Mouse (Mus musculus) midbrain, embryonic 12.5 days (tissue): ENCODE results near the gene Lysmd2. TPM values are rescaled to one million over a fixed set of nuclear protein-coding genes. Genes with fewer than 3 reads are reported as not detected.

Experiments
- ATAC-seq: fragments of 200-750 bp; cut with Nextera tagmentation; 2 replicates; pipeline ENCODE4 v1.8.0; 2017; ENCODE audit warnings: low read depth, moderate TSS enrichment, moderate library complexity; ENCODE audit not compliant: low FRiP score
- H3K27ac ChIP-seq: fragments of 300-500 bp; sonication (generic); replicated peaks from 2 replicates; pipeline ENCODE4 v1.5.1; 2016; ENCODE audit warnings: mild to moderate bottlenecking
- H3K27me3 ChIP-seq: fragments of 300-500 bp; sonication (generic); 2 replicates; pipeline ENCODE4 v1.6.1; 2016; ENCODE audit warnings: mild to moderate bottlenecking
- H3K36me3 ChIP-seq: fragments of 300-500 bp; sonication (generic); 2 replicates; pipeline ENCODE4 v1.6.1; 2016
- H3K4me1 ChIP-seq: fragments of 300-500 bp; sonication (generic); 2 replicates; pipeline ENCODE4 v1.6.1; 2016
- H3K4me2 ChIP-seq: fragments of 300-500 bp; sonication (generic); replicated peaks from 2 replicates; pipeline ENCODE4 v1.6.1; 2016; ENCODE audit warnings: mild to moderate bottlenecking, moderate library complexity
- H3K4me3 ChIP-seq: fragments of 300-500 bp; sonication (generic); 2 replicates; pipeline ENCODE4 v1.5.1; 2016; ENCODE audit warnings: mild to moderate bottlenecking
- H3K9ac ChIP-seq: fragments of 300-500 bp; sonication (generic); replicated peaks from 2 replicates; pipeline ENCODE4 v1.6.1; 2016; ENCODE audit warnings: mild to moderate bottlenecking, moderate library complexity
- H3K9me3 ChIP-seq: fragments of 300-500 bp; sonication (generic); 2 replicates; pipeline ENCODE4 v1.6.1; 2016; ENCODE audit warnings: mild to moderate bottlenecking
- WGBS: fragments of 180-500 bp; shearing (Covaris S2); methylation state at CpG from one replicate; pipeline ENCODE4 v1.1.7; 2016; 5-methylcytosine and 5-hydroxymethylcytosine counted together
- polyA plus RNA-seq: library from polyadenylated mRNA; unstranded; fragments of >200 nt; fragmentation: Nextera tagmentation; extraction: Ambion mirVana; gene quantifications from 2 replicates; pipeline ENCODE4 v1.2.1, GENCODE M21; 2016

The Lysmd2 gene
- 12.9 and 14.5 TPM in 2 replicates for polyA plus RNA-seq

DNA sequence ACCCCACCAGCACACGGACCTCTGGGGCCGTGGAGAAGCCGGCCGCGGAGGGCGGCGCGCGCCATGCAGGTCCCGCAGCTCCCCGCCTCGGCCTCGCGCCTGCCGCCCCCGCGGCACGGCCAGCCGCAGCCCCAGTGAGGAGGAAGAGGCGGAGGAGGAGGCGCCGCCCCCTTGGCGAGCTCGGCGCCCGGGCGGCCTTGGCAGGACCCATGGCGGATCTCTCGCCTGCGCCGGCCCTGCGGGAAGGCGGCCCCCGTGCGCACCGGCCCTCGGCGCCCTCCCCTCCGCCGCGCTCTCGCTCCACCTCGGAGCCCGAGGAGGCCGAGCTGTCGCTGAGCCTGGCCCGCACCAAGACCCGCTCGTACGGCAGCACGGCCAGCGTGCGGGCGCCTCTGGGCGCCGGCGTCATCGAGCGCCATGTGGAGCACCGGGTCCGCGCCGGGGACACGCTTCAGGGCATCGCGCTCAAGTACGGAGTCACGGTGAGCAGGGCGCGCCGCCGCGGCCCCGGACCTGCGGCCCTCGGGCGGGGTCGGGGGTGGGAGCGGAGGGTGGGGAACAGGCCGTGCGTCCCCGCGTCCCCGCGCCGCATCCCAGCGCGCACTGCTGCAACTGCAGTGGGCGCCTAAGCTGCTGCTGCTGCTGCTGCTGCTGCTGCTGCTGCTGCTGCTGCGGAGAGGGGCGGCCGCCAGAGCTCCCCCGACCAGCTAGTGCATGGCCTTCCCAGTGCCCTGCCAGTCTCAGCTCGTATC is at the start of gene Lysmd2:
Lysmd2 (plus strand) TSS at position 186 of the 752 bp plus-strand sequence.
- no peaks in the 10 kb centered on the region for H3K36me3 ChIP-seq
- peaks cover 11% of the 10 kb centered on the region; the same call in 1 of the 2 replicates for H3K4me1 ChIP-seq
- peak within 1 kb of the TSS; percentile 89 for H3K27ac ChIP-seq
- WGBS = 0% methylated on average over 68 of the region's 94 CpGs
- peaks cover 16% of the 10 kb centered on the region; the same call in 1 of the 2 replicates for H3K27me3 ChIP-seq
- ATAC-seq = peak; percentile 85
- peak within 1 kb of the TSS; percentile 91 for H3K4me2 ChIP-seq
- peak within 1 kb of the TSS; percentile 83 for H3K4me3 ChIP-seq
- H3K9me3 ChIP-seq = no peaks in the 10 kb centered on the region
- H3K9ac ChIP-seq = peak within 1 kb of the TSS; percentile 87

DNA sequence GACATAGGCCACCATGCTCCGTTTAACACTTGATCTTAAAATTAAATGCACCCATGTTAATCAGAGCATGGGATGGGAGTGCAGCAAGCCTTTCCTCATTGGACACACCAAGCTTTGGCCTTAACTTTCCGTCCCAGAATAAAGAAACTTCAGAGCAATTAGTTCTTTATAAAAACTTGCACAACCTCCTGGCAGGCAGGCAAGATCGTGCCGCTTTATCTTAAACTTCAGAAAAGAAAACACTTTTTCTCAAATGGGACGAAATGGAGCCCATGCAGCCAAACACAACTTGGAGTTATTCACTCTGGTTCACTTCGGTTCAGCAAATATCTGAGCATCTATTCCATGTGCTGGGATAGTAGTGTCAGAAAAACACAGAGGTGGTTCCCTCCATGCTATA is 46.2 kb upstream of the Lysmd2 start:
- Histone ChIP-seq H3K4me1 (no peaks in the 10 kb centered on the region), H3K36me3 (peaks cover 59% of the 10 kb centered on the region), H3K4me3 (no peak overlapping the region), H3K9ac (no peak overlapping the region), H3K27ac (no peak overlapping the region), H3K27me3 (no peaks in the 10 kb centered on the region), H3K9me3 (no peaks in the 10 kb centered on the region), H3K4me2 (no peak overlapping the region)
- ATAC-seq = no peak
- 89% methylated on average over 6 of the region's 6 CpGs for WGBS

DNA sequence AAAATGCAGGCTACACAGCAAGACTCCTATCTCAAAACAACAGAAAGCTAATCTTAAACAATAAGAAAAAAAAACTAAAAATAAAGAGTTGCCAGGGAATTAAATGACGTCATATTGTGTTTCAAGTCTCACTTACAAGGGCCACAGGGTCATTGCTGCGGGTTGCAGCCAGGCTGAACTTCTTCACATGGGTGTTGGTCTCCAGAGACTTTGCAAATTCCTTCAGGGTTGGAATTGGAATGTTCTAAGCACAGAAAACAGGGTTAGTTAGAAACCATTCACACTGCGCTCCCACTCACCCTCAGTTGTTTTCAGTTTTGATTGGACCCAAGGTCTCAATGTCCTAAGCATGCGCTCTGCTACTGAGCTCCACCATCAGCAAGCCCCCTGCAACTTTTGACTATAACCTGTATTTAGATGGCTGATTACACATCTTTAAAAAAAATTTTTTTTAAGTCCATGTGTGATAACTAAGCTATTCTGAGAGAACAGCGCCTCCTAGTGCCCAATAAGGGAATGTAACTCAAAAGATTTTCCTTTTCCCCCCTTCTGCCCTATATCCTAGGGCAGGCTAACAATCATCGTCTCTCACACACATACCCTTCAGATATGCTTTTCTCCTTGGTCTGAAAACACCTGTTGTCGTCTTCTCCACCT is 43.7 kb upstream of the Lysmd2 start:
- no peak overlapping the region for H3K9ac ChIP-seq
- peaks cover 56% of the 10 kb centered on the region for H3K36me3 ChIP-seq
- H3K27me3 ChIP-seq = no peaks in the 10 kb centered on the region
- no peaks in the 10 kb centered on the region for H3K9me3 ChIP-seq
- no peak overlapping the region for H3K27ac ChIP-seq
- ATAC-seq = no peak
- H3K4me1 ChIP-seq = no peaks in the 10 kb centered on the region
- WGBS = 52% methylated on average over 7 of the region's 7 CpGs
- no peak overlapping the region for H3K4me3 ChIP-seq
- no peak overlapping the region for H3K4me2 ChIP-seq

DNA sequence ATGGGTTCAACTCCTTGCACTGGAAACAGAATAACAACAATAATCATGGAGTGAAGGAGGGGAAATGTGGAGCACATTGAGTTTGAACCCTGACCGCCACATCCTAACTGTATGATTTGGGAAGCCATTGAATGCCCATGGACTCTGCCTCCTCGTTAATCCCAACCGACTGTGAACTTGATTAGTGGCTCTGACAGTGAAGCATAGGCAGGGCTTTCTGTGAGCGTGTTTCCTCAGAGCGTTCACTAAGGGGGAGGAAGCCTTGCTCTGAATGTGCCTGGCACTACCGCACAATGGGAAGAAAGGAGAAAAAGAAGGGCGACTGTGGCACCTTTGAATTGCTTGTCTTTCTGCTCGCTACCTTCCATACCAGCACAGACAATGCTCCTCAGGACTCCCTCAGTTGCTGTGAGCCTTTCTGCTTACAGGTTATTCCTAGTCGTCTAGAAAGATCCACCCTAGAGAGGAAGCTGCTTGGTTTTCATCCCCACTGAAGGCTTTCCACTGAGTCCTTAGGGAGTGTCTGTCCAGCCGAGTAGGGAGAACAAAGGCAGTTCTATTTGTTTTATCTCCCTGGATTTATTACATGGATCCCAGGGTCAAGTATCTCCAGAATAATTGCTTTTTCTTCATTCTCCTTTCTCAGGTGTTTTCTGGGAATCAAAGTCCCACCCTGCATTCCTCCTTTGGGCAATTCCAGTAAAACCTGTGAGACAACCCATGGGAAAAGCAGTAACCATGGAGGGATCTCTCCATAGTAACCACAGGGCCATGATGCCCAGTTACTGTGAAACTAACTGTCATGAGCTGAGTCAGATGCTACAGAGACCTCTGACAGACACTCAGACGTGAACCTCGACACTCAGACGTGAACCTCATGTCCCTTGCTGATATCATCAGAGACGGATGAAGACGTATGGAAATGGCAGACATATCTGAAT is 35.4 kb upstream of the Lysmd2 start:
- H3K27ac ChIP-seq = no peak overlapping the region
- H3K4me3 ChIP-seq = no peak overlapping the region
- H3K9ac ChIP-seq = no peak overlapping the region
- H3K27me3 ChIP-seq = no peaks in the 10 kb centered on the region
- ATAC-seq = no peak
- no peaks in the 10 kb centered on the region for H3K9me3 ChIP-seq
- no peak overlapping the region for H3K4me2 ChIP-seq
- H3K4me1 ChIP-seq = no peaks in the 10 kb centered on the region; the same call in 1 of the 2 replicates
- peaks cover 89% of the 10 kb centered on the region for H3K36me3 ChIP-seq
- WGBS = 88% methylated on average over 15 of the region's 15 CpGs

DNA sequence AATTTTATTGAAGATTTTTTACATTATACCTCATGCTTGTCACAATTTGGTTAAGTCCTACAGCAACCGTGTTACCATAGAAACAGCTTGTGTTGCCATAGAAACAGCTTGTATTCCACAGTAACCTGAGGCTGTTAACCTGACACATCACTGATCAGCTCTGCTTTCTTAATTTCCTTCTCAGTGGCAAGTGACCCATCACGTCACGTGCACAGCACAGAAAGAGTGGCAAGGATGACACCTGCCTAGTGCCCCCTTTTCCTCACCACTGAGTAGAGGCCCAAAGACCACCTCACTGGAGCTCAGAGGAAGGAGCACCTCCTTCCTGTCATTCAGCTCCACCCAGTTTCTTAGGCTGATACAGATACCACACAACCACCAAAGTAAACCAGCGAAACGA is 32.1 kb upstream of the Lysmd2 start:
- no peak overlapping the region for H3K9ac ChIP-seq
- no peak overlapping the region for H3K4me3 ChIP-seq
- H3K9me3 ChIP-seq = no peaks in the 10 kb centered on the region
- no peak overlapping the region for H3K27ac ChIP-seq
- 84% methylated on average over 5 of the region's 5 CpGs for WGBS
- no peak overlapping the region for H3K4me2 ChIP-seq
- ATAC-seq = no peak
- H3K36me3 ChIP-seq = peaks cover 72% of the 10 kb centered on the region
- no peaks in the 10 kb centered on the region for H3K27me3 ChIP-seq
- peaks cover 2% of the 10 kb centered on the region; the same call in 1 of the 2 replicates for H3K4me1 ChIP-seq

DNA sequence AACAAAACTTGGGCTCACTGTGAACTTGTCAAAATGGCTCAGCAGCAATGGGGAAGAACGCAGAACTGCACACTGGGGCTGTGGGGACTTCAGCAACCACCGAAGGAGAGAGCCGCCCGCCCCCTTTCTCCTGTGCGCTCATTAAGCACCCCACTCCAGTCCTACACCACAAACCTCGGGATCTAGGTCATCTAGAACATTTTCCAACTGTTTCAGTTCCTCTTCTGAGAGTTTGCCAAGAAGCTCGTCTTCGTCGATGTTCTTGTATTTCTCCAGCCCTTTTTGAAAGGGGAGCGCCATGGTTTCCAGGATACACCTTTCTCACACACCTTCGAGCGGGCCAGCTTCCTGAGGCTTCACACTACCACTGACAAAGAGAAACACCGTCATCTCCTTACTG is 28.5 kb upstream of the Lysmd2 start:
- Histone ChIP-seq H3K9me3 (no peaks in the 10 kb centered on the region), H3K36me3 (peaks cover 44% of the 10 kb centered on the region), H3K4me3 (no peak overlapping the region), H3K4me1 (peaks cover 13% of the 10 kb centered on the region), H3K27me3 (no peaks in the 10 kb centered on the region), H3K9ac (no peak overlapping the region), H3K27ac (no peak overlapping the region), H3K4me2 (no peak overlapping the region)
- 94% methylated on average over 13 of the region's 13 CpGs for WGBS
- no peak for ATAC-seq

DNA sequence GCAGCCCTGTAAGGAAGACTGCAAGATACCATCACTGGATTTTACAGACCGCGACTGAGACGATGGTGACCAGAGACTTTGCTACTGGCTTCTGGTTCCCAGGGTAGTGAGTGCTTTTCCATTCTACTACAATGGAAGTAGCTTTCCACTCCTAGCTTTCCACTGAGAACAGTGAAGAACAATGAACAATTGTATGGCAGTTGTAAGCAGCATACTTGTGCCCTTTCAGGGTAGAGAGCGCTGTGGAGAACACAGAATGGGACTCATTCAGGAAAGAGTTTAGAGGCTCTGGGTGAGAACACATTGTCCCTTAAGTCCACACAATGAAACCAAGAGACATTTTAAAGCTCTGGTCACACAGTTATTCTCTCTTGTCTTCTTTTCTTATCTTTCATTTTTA is 27.9 kb upstream of the Lysmd2 start:
- Histone ChIP-seq H3K27me3 (no peaks in the 10 kb centered on the region), H3K4me2 (no peak overlapping the region), H3K4me1 (peaks cover 13% of the 10 kb centered on the region), H3K9me3 (no peaks in the 10 kb centered on the region), H3K4me3 (no peak overlapping the region), H3K27ac (no peak overlapping the region), H3K9ac (no peak overlapping the region), H3K36me3 (peaks cover 39% of the 10 kb centered on the region)
- 84% methylated on average over 4 of the region's 4 CpGs for WGBS
- no peak for ATAC-seq

DNA sequence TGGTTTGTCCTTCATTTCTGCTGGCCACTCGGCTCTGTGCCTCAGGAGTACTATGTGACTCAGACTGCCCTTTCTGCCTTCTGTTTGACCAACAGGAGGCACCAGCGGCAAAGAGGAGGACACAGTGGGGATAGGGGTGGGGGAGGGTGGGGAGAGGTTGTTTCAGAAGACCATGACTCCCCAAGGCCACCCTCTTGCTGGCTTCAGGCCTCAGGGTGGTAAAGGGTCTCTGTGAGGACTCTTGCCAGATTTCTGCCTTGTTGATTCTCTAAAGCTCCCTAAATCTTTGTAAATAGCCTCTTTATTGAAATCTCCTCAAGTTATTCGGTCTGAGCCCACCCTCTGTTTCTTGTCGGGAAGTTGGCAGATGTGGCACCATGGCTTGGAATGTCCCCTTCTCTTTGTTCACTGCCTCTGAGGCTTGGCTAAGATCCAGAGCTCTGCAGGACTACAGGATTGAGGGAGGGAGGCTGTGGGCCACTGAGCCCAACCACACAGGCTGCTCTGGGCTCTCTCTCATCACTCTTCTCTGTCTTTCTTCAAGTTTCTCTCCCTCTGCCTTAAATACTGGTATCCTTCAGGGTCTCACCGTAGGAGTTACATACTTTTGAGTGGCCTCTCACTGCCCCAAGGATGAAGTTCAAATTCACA is 26.2 kb upstream of the Lysmd2 start:
- Histone ChIP-seq H3K4me3 (no peak overlapping the region), H3K9ac (no peak overlapping the region), H3K27me3 (no peaks in the 10 kb centered on the region), H3K27ac (0 out of 2 replicates have a peak overlapping the region, but pooled peaks have one; percentile 25), H3K4me1 (peaks cover 13% of the 10 kb centered on the region), H3K36me3 (peaks cover 23% of the 10 kb centered on the region), H3K9me3 (0 out of 2 replicates have a peak, but pooled peaks cover under 1% of the 10 kb centered on the region), H3K4me2 (no peak overlapping the region)
- 46% methylated on average over 5 of the region's 5 CpGs for WGBS
- peak; percentile 84 for ATAC-seq

DNA sequence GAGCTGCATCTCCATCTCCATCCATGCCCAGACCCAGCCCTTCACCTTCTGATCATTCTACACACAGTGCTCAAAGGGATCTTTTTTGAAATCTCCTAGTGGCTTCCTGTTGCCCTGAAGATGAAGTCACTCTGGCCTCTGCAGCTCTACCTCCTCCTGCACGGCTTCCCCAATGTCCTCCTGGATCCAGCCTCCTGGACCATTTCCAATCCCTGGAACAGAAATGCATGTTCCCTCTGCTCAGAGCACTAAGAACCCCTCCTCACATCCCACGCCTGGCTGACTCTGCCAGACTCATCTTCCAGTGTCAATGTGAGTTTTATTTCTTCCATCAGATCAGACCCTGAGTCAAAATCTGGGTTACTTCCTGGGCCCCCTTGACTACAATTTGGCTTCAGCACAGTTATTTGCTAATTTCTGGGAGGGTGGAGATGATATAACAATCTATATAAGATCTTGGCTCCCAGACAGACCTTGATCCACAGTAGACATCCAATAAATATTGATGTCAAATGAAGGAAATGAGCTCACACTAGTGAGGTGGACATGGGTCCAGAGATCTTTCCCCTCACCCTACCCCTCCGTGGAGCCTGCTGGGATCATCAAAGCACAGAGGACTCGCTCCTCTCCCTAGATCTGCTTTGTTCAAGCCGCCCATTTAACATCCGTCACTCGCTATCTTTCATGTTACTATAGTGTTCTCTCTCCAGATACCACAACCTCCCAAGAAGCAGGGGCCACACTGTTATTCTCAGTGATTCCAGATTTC is 25.2 kb upstream of the Lysmd2 start:
- no peak overlapping the region for H3K4me2 ChIP-seq
- no peak for ATAC-seq
- H3K27me3 ChIP-seq = no peaks in the 10 kb centered on the region
- no peak overlapping the region for H3K9ac ChIP-seq
- 74% methylated on average over 7 of the region's 7 CpGs for WGBS
- no peak overlapping the region for H3K27ac ChIP-seq
- H3K9me3 ChIP-seq = 0 out of 2 replicates have a peak, but pooled peaks cover 5% of the 10 kb centered on the region
- H3K4me3 ChIP-seq = no peak overlapping the region
- peaks cover 24% of the 10 kb centered on the region for H3K36me3 ChIP-seq
- H3K4me1 ChIP-seq = peaks cover 13% of the 10 kb centered on the region

DNA sequence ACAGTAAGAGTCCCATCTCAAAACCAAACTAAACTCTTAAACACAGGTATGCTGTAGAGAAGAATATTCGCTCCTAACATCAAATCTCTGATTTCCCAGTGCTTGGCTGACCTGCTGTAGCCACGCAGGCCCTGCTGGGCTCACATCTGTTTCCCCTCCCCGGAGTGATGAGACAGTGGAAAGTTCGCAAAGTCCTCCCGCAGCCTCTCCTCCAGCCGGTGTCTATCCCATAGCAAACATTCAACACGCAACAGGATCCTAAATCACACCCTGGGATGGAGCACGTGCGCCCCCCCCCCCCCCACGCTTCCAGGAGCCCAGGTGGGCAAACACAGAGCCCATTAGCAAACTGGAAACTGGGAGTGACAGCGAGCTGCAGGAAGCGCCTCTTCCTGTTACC is 24.0 kb upstream of the Lysmd2 start:
- no peaks in the 10 kb centered on the region for H3K27me3 ChIP-seq
- no peak overlapping the region for H3K4me3 ChIP-seq
- H3K36me3 ChIP-seq = peaks cover 19% of the 10 kb centered on the region
- 52% methylated on average over 12 of the region's 12 CpGs for WGBS
- no peak for ATAC-seq
- 0 out of 2 replicates have a peak, but pooled peaks cover 5% of the 10 kb centered on the region for H3K9me3 ChIP-seq
- no peak overlapping the region for H3K4me2 ChIP-seq
- H3K27ac ChIP-seq = no peak overlapping the region
- H3K4me1 ChIP-seq = peaks cover 13% of the 10 kb centered on the region
- no peak overlapping the region for H3K9ac ChIP-seq

DNA sequence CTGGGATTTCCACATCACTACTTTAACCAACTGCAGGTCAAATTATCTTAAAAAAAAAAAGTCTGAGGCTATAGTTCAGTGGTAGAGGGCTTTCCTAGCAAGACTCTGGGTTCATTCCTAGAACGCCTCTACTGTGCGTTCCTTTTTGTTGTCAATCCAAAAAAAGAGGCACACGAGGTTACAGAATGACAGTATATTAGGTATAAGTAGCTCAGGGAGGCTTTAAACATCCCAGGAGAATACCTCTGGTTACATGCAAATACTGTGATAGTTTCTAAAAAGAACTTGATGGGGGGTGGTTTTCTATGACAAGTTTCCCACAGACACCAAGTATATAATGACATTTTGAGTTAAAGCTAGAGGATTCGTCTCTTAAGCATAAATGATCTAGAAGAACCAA is 18.0 kb upstream of the Lysmd2 start:
- ATAC-seq = no peak

More for the DNA sequence above, 18.0 kb upstream of the Lysmd2 start:
- Histone ChIP-seq H3K4me1 (peaks cover 15% of the 10 kb centered on the region), H3K27ac (no peak overlapping the region), H3K9me3 (0 out of 2 replicates have a peak, but pooled peaks cover 5% of the 10 kb centered on the region), H3K4me2 (no peak overlapping the region), H3K4me3 (no peak overlapping the region), H3K36me3 (peaks cover 12% of the 10 kb centered on the region), H3K9ac (no peak overlapping the region), H3K27me3 (no peaks in the 10 kb centered on the region)
- WGBS = 94% methylated on average over 4 of the region's 4 CpGs
